Mouse (Mus musculus) central nervous system, embryonic 11.5 days (tissue): ENCODE measurements around the gene Eml3. TPM values are rescaled to one million over a fixed set of nuclear protein-coding genes. Genes with fewer than 3 reads are reported as not detected.

Experiments used
- polyA plus RNA-seq: library from polyadenylated mRNA; depleted of rRNA; stranded (reverse); fragments of >200 nt; gene quantifications from 2 replicates; pipeline ENCODE4 v1.2.3, GENCODE M21; 2012; rRNA removed

Eml3 gene
- 25.8 and 32.3 TPM in 2 replicates for polyA plus RNA-seq

GRCm38 (mm10) chr19:8929224-8930088 lies at the start of gene Eml3, which contains the start of gene Rom1:
Eml3 (plus strand) TSS chr19:8929552.
Rom1 (minus strand) TSS chr19:8929356.

GRCm38 (mm10) chr19:8880311-8881033 lies 48.9 kb upstream of the Eml3 start, which contains the start of gene Uqcc3:
Uqcc3 (minus strand) TSS chr19:8880923.

GRCm38 (mm10) chr19:8883616-8884015 lies 45.7 kb upstream of the Eml3 start, which contains the start of the genes Lbhd1 and Gm49403:
Lbhd1 (plus strand) TSS chr19:8883732.
Gm49403 (plus strand) TSS chr19:8883930.

GRCm38 (mm10) chr19:8888511-8889385 lies 40.6 kb upstream of the Eml3 start, which contains the start of the genes 1810009A15Rik and Gm49416:
1810009A15Rik (plus strand) TSS chr19:8888853.
Gm49416 (plus strand) TSS chr19:8888926.

GRCm38 (mm10) chr19:8892829-8893766 lies 36.3 kb upstream of the Eml3 start, which contains the start of gene Ints5:
Ints5 (plus strand) TSS chr19:8893005.

GRCm38 (mm10) chr19:8897865-8898495 lies 31.4 kb upstream of the Eml3 start, which contains the start of gene Ganab:
Ganab (plus strand) TSS chr19:8898071.

GRCm38 (mm10) chr19:8920073-8920736 lies 9.1 kb upstream of the Eml3 start, which contains the start of gene B3gat3:
B3gat3 (plus strand) TSS chr19:8920374.

GRCm38 (mm10) chr19:8941515-8942217 lies 12.3 kb downstream of the Eml3 start, which contains the start of gene Mta2:
Mta2 (plus strand) TSS chr19:8941875.

GRCm38 (mm10) chr19:8953135-8954039 lies 24.0 kb downstream of the Eml3 start, which contains the start of gene Tut1:
Tut1 (plus strand) TSS chr19:8953847.

GRCm38 (mm10) chr19:8966590-8967372 lies 37.4 kb downstream of the Eml3 start, which contains the start of gene Eef1g:
Eef1g (plus strand) TSS chr19:8967041.

GRCm38 (mm10) chr19:8989066-8989566 lies 59.8 kb downstream of the Eml3 start, which contains the start of gene Ahnak:
Ahnak (plus strand) TSS chr19:8989284.

Other genes with a start within 250 kb of the Eml3 start
- 95.3 and 154 TPM in 2 replicates for gene Slc3a2, start 206.2 kb upstream of the Eml3 start, polyA plus RNA-seq
- 61.7 and 67.5 TPM in 2 replicates for gene Wdr74, start 193.7 kb upstream of the Eml3 start, polyA plus RNA-seq
- 3.5 and 4.2 TPM in 2 replicates for gene 1700092M07Rik, start 188.8 kb upstream of the Eml3 start, polyA plus RNA-seq
- gene Stx5a, start 188.1 kb upstream of the Eml3 start, polyA plus RNA-seq, result 68.9 and 120 TPM in 2 replicates
- 229 and 239 TPM in 2 replicates for gene Nxf1, start 172.5 kb upstream of the Eml3 start, polyA plus RNA-seq
- gene Tmem223, start 158.6 kb upstream of the Eml3 start, polyA plus RNA-seq, result 154 and 167 TPM in 2 replicates
- 20.2 and 35.2 TPM in 2 replicates for gene Tmem179b, start 155.1 kb upstream of the Eml3 start, polyA plus RNA-seq
- 26.9 and 28.7 TPM in 2 replicates for gene Taf6l, start 143.1 kb upstream of the Eml3 start, polyA plus RNA-seq
- gene Polr2g, start 131.0 kb upstream of the Eml3 start, polyA plus RNA-seq, result 133 and 156 TPM in 2 replicates
- 2.9 and 4.6 TPM in 2 replicates for gene Zbtb3, start 127.0 kb upstream of the Eml3 start, polyA plus RNA-seq
- gene Ttc9c, start 110.2 kb upstream of the Eml3 start, polyA plus RNA-seq, result 54.1 and 73.8 TPM in 2 replicates
- 83.3 and 183 TPM in 2 replicates for gene Hnrnpul2, start 109.5 kb upstream of the Eml3 start, polyA plus RNA-seq
- 2.4 TPM in 1 of 2 replicates, not detected in the other for gene AC129217.1, start 99.8 kb upstream of the Eml3 start, polyA plus RNA-seq
- 49.4 and 62.6 TPM in 2 replicates for gene Bscl2, start 92.1 kb upstream of the Eml3 start, polyA plus RNA-seq
- gene Gng3, start 90.4 kb upstream of the Eml3 start, polyA plus RNA-seq, result 52.5 and 74.8 TPM in 2 replicates
- gene Lrrn4cl, start 78.8 kb upstream of the Eml3 start, polyA plus RNA-seq, result 0.79 and 0.83 TPM in 2 replicates
- 165 and 393 TPM in 2 replicates for gene Ubxn1, start 58.1 kb upstream of the Eml3 start, polyA plus RNA-seq
- 54.0 and 71.8 TPM in 2 replicates for gene Uqcc3, start 48.6 kb upstream of the Eml3 start, polyA plus RNA-seq
- gene Lbhd1, start 45.8 kb upstream of the Eml3 start, polyA plus RNA-seq, result 7.5 and 10.5 TPM in 2 replicates
- not detected in 2 replicates for gene Gm49403, start 45.6 kb upstream of the Eml3 start, polyA plus RNA-seq
- 123 and 143 TPM in 2 replicates for gene 1810009A15Rik, start 40.7 kb upstream of the Eml3 start, polyA plus RNA-seq
- 11.4 TPM in 1 of 2 replicates, not detected in the other for gene Gm49416, start 40.6 kb upstream of the Eml3 start, polyA plus RNA-seq
- 25.3 and 31.6 TPM in 2 replicates for gene Ints5, start 36.5 kb upstream of the Eml3 start, polyA plus RNA-seq
- gene Ganab, start 31.5 kb upstream of the Eml3 start, polyA plus RNA-seq, result 126 and 172 TPM in 2 replicates
- 84.3 and 108 TPM in 2 replicates for gene B3gat3, start 9.2 kb upstream of the Eml3 start, polyA plus RNA-seq
- gene Rom1, start 196 bp upstream of the Eml3 start, polyA plus RNA-seq, result 2.5 and 3.1 TPM in 2 replicates
- 75.1 and 76.6 TPM in 2 replicates for gene Mta2, start 12.3 kb downstream of the Eml3 start, polyA plus RNA-seq
- gene Tut1, start 24.3 kb downstream of the Eml3 start, polyA plus RNA-seq, result 28.1 and 28.7 TPM in 2 replicates
- 547 and 626 TPM in 2 replicates for gene Eef1g, start 37.5 kb downstream of the Eml3 start, polyA plus RNA-seq
- 10.3 and 10.8 TPM in 2 replicates for gene Ahnak, start 59.7 kb downstream of the Eml3 start, polyA plus RNA-seq
- gene Scgb1a1, start 158.4 kb downstream of the Eml3 start, polyA plus RNA-seq, result not detected in 2 replicates
- 10.6 and 25.6 TPM in 2 replicates for gene Asrgl1, start 206.1 kb downstream of the Eml3 start, polyA plus RNA-seq